Mouse (Mus musculus) testis, postnatal 10 days (tissue): Measurements from ENCODE around the gene Olfr64.
A peak's percentile ranks its signal among the peaks of the same experiment; 100 is the strongest.

Experiments used
- DNase-seq: peaks from one replicate; pipeline ENCODE4 v3.0.0; 2021; ENCODE audit warnings: low spot score

The Olfr64 gene

DNA sequence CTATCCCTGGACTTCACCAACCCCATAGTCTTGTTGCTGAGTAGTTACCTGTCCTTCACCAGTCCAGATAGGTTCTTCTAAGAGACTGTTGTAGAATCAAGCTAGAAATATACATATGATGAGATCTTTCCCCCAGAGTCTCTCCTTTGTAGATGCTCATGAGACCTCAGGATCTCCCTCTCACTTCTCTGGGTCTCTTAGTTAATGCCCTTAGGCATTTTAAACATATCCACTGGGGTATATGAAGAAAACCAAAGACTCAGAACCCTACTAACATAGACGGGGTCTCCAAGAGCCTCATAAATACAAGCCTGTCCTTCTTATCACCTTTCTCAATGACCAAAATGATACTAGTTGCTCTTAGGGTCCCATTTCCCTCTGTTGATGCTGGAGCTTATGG, at the start of gene Olfr64:
Gene Olfr64, minus strand, starts transcription at position 101 of the 400 bp plus-strand sequence.
- DNase-seq, result no peak

- peak; percentile 61 for DNase-seq
These were observed 48.4 kb upstream of the Olfr64 start for GRCm38 (mm10) chr7:103942730-103943129.

GRCm38 (mm10) chr7:103934264-103934663, 40.0 kb upstream of the Olfr64 start, which contains the start of gene Olfr632:
Gene Olfr632, plus strand, starts transcription at chr7:103934347.
- DNase-seq, result no peak

GRCm38 (mm10) chr7:103928525-103928924, 34.2 kb upstream of the Olfr64 start, which contains the start of gene Olfr631:
Gene Olfr631, plus strand, starts transcription at chr7:103928825.
- DNase-seq, result no peak

- DNase-seq, result no peak
These were observed 21.1 kb upstream of the Olfr64 start for GRCm38 (mm10) chr7:103915338-103915737.

GRCm38 (mm10) chr7:103912969-103913511, 18.8 kb upstream of the Olfr64 start:
- no peak for DNase-seq

DNA sequence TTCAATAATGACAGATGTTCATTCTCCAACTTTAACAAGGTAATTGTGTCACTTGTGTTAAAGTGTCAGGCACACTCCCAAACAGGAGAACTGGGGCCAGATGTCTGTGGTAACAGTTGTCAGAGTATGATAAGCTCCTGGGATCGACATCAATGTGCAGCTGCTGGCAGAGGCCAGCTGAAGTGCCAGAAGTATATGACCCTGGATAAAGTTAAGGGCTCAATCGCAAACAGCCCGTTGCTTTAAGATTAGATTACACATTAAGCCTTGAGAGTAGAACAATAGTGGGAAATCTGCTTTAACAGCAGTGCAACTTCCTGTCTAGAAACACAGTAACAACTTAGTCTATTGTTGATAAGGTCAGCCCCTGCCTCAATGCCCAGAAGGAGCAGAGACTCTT, 15.8 kb upstream of the Olfr64 start:
- DNase-seq, result no peak

GRCm38 (mm10) chr7:103903187-103903586, 8.9 kb upstream of the Olfr64 start, which contains the start of gene Olfr65:
Gene Olfr65, plus strand, starts transcription at chr7:103903487.
- DNase-seq, result no peak

GRCm38 (mm10) chr7:103886152-103886551, 8.1 kb downstream of the Olfr64 start, which contains the start of gene Olfr66:
Gene Olfr66, minus strand, starts transcription at chr7:103886252.
- no peak for DNase-seq

DNA sequence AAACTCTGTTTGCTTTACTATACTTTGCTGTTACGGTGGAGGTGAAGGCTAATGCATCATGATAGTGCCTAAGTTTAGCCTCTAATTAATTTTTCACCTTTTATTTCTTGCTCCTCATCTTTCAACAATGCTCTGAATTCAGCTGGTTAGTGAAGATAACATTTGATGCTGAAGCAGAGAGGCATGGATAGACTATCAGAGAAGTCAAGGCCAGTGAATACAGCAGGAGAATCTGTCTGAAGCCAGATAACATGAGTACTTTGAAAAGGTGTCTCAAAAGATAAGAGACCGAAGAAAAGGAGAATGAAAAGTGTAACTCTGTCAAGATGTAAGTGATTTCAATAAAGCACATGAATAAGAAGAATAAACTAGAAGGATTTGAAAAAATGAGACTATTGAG, 17.2 kb downstream of the Olfr64 start:
- no peak for DNase-seq

DNA sequence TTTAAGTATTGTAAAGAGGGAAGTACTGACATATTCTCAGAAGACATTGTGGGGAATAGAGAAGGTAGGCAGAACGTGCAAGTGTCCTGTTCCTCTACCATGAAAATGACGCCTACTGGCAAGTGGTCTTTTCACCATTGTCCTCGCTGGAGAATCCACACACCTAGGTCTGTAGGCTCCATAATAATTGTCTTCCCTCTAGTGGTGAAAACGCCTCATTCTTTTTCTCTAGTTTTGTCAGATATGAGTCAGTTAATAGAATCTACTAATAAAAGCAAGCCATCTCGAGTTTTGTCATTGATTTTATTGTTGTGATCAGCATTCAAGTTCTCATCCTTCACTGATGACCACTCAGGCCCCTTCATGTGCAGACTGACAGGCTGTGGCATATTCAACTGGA, 19.8 kb downstream of the Olfr64 start:
- DNase-seq, result no peak

- DNase-seq, result no peak
These were observed 21.2 kb downstream of the Olfr64 start for GRCm38 (mm10) chr7:103873064-103873463.

DNA sequence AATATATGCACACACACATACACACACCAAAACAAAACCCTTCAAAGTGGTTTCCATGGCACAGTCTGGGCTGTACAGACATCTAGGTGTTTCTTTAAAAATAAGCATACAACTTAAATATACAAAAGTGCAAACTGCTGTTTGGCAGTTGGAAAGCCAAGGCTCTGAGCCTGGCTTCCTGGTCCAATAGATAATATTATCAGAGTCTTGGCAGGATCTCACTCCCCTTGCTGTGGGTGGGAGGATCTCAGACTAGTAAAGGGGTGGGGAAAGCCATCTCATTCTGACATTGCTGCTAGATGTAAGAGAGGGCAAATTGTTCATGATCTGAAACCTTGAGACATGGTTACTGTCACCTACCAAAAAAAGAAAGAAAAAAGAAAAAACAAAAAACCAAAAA, 23.6 kb downstream of the Olfr64 start:
- DNase-seq, result no peak

DNA sequence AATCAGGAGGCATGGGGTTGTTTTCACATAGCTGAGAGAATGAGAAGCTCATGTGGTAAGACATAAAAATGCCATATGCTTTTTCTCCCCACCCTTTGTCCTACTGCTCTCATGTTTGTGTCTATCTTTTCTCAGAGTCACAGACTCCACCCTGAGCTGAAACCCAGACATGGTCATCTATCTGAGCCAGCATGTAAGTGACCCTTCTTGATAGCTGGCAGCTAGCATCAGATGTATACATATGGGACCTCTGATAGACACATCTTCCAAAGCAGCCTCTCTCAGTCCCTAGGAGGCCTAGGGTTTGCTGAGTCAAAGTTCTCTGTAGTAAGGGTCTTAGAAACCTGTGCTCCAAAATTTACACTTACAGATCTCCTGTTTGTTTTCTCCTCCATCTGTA, 28.6 kb downstream of the Olfr64 start:
- no peak for DNase-seq

- no peak for DNase-seq
These were observed 32.8 kb downstream of the Olfr64 start for GRCm38 (mm10) chr7:103861531-103861930.

- no peak for DNase-seq
These were observed 33.4 kb downstream of the Olfr64 start for GRCm38 (mm10) chr7:103860855-103861254.

- DNase-seq, result no peak
These were observed 35.2 kb downstream of the Olfr64 start for GRCm38 (mm10) chr7:103859076-103859475.

- DNase-seq, result no peak
These were observed 39.6 kb downstream of the Olfr64 start for GRCm38 (mm10) chr7:103854669-103855068.

DNA sequence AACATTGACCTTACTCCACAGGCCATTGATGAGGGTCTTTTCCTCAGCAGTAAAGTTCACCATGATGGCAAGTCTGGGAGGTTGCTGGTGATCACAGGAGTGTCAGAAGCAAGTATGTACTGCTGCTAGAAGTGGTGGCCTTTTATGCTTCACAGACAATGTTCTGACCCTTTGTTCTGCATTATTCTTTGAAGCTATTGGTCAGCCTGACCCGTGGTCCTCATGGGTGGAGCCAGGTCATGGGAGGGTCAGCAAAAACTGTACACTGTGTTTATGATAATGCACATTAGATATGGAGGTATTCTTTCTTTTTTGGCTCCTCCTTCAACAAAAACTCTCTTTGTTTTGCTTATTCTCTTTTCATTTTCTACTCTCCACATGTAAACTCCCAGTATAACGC, 41.2 kb downstream of the Olfr64 start, which contains the start of gene Hbb-y:
Gene Hbb-y, minus strand, starts transcription at position 127 of the 400 bp plus-strand sequence.
- no peak for DNase-seq

DNA sequence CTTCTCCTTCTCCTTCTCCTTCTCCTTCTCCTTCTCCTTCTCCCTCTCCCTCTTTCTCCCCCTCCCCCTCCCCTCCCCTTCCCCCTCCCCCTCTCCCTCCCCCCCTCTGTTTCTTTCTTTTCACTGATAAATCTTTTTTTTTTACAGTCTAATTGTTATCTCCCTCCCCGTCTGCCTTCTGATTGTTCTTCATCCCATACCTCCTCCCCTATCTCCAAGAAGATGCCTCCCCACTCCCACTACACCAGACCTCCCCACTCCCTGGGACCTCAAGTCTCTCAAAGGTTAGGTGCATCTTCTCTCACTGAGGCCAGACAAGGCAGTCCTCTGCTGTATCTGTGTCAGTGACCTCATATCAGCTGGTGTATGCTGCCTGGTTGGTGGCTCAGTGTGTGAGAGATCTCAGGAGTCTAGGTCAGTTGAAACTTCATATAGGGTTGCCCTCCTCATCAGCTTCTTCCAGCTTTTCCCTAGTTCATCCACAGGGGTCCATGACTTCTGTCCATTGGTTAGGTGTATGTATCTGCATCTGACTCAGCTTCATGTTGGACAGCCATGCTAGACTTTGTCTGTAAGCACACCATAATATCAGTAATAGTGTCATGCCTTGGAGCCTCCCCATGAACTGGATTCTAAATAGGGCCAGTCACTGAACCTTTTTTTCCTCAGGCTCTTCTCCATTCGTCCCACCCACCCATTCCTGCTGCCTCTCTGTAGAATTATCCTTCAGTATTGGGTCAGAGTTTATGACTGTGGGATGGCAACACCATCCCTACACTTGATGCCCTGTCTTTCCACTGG, 49.6 kb downstream of the Olfr64 start:
- no peak for DNase-seq

- no peak for DNase-seq
These were observed 51.3 kb downstream of the Olfr64 start, which contains the start of gene Hbb-bh1 for GRCm38 (mm10) chr7:103843034-103843433. Gene Hbb-bh1, minus strand, starts transcription at chr7:103843164.

GRCm38 (mm10) chr7:103840268-103840667, 54.0 kb downstream of the Olfr64 start, which contains the start of gene Hbb-bh2:
Gene Hbb-bh2, minus strand, starts transcription at chr7:103840520.
- DNase-seq, result no peak
